15 mouse cellular contexts compared by ENCODE assay signal in genomic region chr1:72188142-72188738, GRCm38 (mm10). TPM values are rescaled to one million over a fixed set of nuclear protein-coding genes. Genes with fewer than 3 reads are reported as not detected.
DNase-seq lines count a peak whose midpoint lies in the region; ATAC-seq and TF ChIP-seq lines count a peak whose summit lies in the region.
"Had no signal": no experiment of that assay in that cellular context is flagged by ENCODE, and none has a peak within 500 bp of the region (broad histone marks: within the 10 kb centered on the region; RNA-seq: fewer than 3 reads in every experiment).

No protein-coding gene starts in this region.

- no peak overlapping the region for H3K27ac ChIP-seq in embryonic facial prominence, embryonic 13.5 days
- no peak overlapping the region for H3K27ac ChIP-seq in embryonic facial prominence, embryonic 10.5 days (replicated peaks)
- H3K27ac ChIP-seq in kidney, embryonic 15.5 days, result no peak overlapping the region
- H3K27ac ChIP-seq in cortical plate, adult 2 months (ENCODE audit: insufficient read depth, low read length), result no peak overlapping the region
- no peak overlapping the region for H3K27ac ChIP-seq in limb, embryonic 15.5 days

- no peak overlapping the region for H3K9ac ChIP-seq in embryonic facial prominence, embryonic 13.5 days
- H3K9ac ChIP-seq in kidney, embryonic 15.5 days, result no peak overlapping the region
- no peak overlapping the region for H3K9ac ChIP-seq in limb, embryonic 15.5 days

- no peak for DNase-seq in embryonic facial prominence, embryonic 10.5 days (ENCODE audit: low spot score)
- no peak for DNase-seq in kidney, postnatal 14 days
- no peak for DNase-seq in heart, adult 18-20 months
- DNase-seq: cerebellum, adult 9-11 months; heart, postnatal 36 days; spleen, adult 18-20 months had no signal

- no peaks in the 10 kb centered on the region for H3K9me3 ChIP-seq in embryonic facial prominence, embryonic 13.5 days
- no peaks in the 10 kb centered on the region for H3K9me3 ChIP-seq in embryonic facial prominence, embryonic 10.5 days
- H3K9me3 ChIP-seq in kidney, embryonic 15.5 days (replicated peaks), result no peaks in the 10 kb centered on the region
- no peaks in the 10 kb centered on the region for H3K9me3 ChIP-seq in limb, embryonic 15.5 days

- peak overlapping the region; percentile 31 for H3K4me2 ChIP-seq in embryonic facial prominence, embryonic 13.5 days
- peak overlapping the region; percentile 36; the same call in 1 of the 2 replicates for H3K4me2 ChIP-seq in kidney, embryonic 15.5 days
- peak overlapping the region; percentile 24 for H3K4me2 ChIP-seq in limb, embryonic 15.5 days
- H3K4me2 ChIP-seq: liver, embryonic 11.5 days had no signal

- no peak for ATAC-seq in embryonic facial prominence, embryonic 13.5 days (ENCODE audit: insufficient number of reproducible peaks, insufficient read depth, low FRiP score, low TSS enrichment, low read depth)
- no peak for ATAC-seq in kidney, embryonic 15.5 days (replicated peaks; ENCODE audit: low FRiP score)
- ATAC-seq in limb, embryonic 15.5 days (ENCODE audit: insufficient number of reproducible peaks, low FRiP score, low TSS enrichment, low read depth), result no peak
- ATAC-seq in megakaryocyte, adult 5-6 weeks (ENCODE audit: poor library complexity, severe bottlenecking), result no peak
- ATAC-seq: intestine, postnatal 0 days; lung, postnatal 0 days had no signal

- no peaks in the 10 kb centered on the region for H3K36me3 ChIP-seq in embryonic facial prominence, embryonic 13.5 days
- no peaks in the 10 kb centered on the region for H3K36me3 ChIP-seq in embryonic facial prominence, embryonic 10.5 days (replicated peaks)
- no peaks in the 10 kb centered on the region for H3K36me3 ChIP-seq in kidney, embryonic 15.5 days
- no peaks in the 10 kb centered on the region for H3K36me3 ChIP-seq in limb, embryonic 15.5 days

- H3K4me1 ChIP-seq in embryonic facial prominence, embryonic 13.5 days, result peaks cover 18% of the 10 kb centered on the region
- peaks cover 6% of the 10 kb centered on the region for H3K4me1 ChIP-seq in embryonic facial prominence, embryonic 10.5 days
- peaks cover 13% of the 10 kb centered on the region for H3K4me1 ChIP-seq in kidney, embryonic 15.5 days
- H3K4me1 ChIP-seq in cortical plate, adult 2 months (ENCODE audit: control insufficient read depth, insufficient read depth, low read length), result no peaks in the 10 kb centered on the region
- peaks cover 9% of the 10 kb centered on the region for H3K4me1 ChIP-seq in limb, embryonic 15.5 days

- 54% methylated on average over 16 of the region's 16 CpGs for WGBS in embryonic facial prominence, embryonic 13.5 days
- 80% methylated on average over 16 of the region's 16 CpGs for WGBS in embryonic facial prominence, embryonic 10.5 days
- 32% methylated on average over 16 of the region's 16 CpGs for WGBS in kidney, embryonic 15.5 days
- WGBS in limb, embryonic 15.5 days, result 42% methylated on average over 16 of the region's 16 CpGs

- no peaks in the 10 kb centered on the region for H3K27me3 ChIP-seq in embryonic facial prominence, embryonic 13.5 days
- no peaks in the 10 kb centered on the region for H3K27me3 ChIP-seq in embryonic facial prominence, embryonic 10.5 days (replicated peaks; ENCODE audit: low read depth, poor library complexity, severe bottlenecking)
- no peaks in the 10 kb centered on the region for H3K27me3 ChIP-seq in kidney, embryonic 15.5 days
- no peaks in the 10 kb centered on the region for H3K27me3 ChIP-seq in limb, embryonic 15.5 days

- TF ChIP-seq CTCF in cortical plate, adult 2 months (IDR thresholded peaks at IDR 0.05; ENCODE audit: extremely low read depth, insufficient read depth, low read length), result no peak

- TF ChIP-seq POLR2A in cortical plate, adult 2 months (IDR thresholded peaks at IDR 0.05; ENCODE audit: extremely low read depth, insufficient read depth, low read length), result no peak

- no peak overlapping the region for H3K4me3 ChIP-seq in embryonic facial prominence, embryonic 13.5 days
- H3K4me3 ChIP-seq in embryonic facial prominence, embryonic 10.5 days, result no peak overlapping the region
- no peak overlapping the region for H3K4me3 ChIP-seq in kidney, embryonic 15.5 days (replicated peaks)
- H3K4me3 ChIP-seq in cortical plate, adult 2 months (ENCODE audit: insufficient read depth, low read length), result 0 out of 2 replicates have a peak overlapping the region, but pooled peaks have one; percentile 3
- peak overlapping the region; percentile 4; the same call in 1 of the 2 replicates for H3K4me3 ChIP-seq in limb, embryonic 15.5 days

RNA-seq across cellular contexts. Expression of gene Mreg, which starts 23.9 kb away (rescaled TPM):
- polyA plus RNA-seq in embryonic facial prominence, embryonic 13.5 days (2015; fragmentation: Nextera tagmentation; extraction: Ambion mirVana), result 3.9 and 4.2 TPM in 2 replicates
- polyA plus RNA-seq in embryonic facial prominence, embryonic 10.5 days (2016; fragmentation: Nextera tagmentation; extraction: Ambion mirVana), result 20.3 and 21.1 TPM in 2 replicates
- 5.4 and 5.7 TPM in 2 replicates for polyA plus RNA-seq in kidney, embryonic 15.5 days (2015; fragmentation: Nextera tagmentation; extraction: Ambion mirVana)
- polyA plus RNA-seq in cortical plate, adult 2 months (2012; rRNA removed), result 3.2 and 3.8 TPM in 2 replicates
- polyA plus RNA-seq in limb, embryonic 15.5 days (2015; fragmentation: Nextera tagmentation; extraction: Ambion mirVana), result 5.4 and 5.6 TPM in 2 replicates
- total RNA-seq in megakaryocyte, adult 5-6 weeks (2015), result 0.18 and 1.6 TPM in 2 replicates
- 0.37 and 1.1 TPM in 2 replicates for total RNA-seq in megakaryocyte, adult 5-6 weeks (2017)
- total RNA-seq in heart, adult 18-20 months (2021), result 10 to 100 TPM; 36.9 to 39.7 TPM
- total RNA-seq: megakaryocyte-erythroid progenitor cell, adult 5-6 weeks had no signal

Comparison
In these comparisons a context has a peak if more than half of its experiments do, and no peak if none do; other contexts are left out.
1. H3K4me3 ChIP-seq: peak in cortical plate, adult 2 months (single experiment) and limb, embryonic 15.5 days (single experiment); none in embryonic facial prominence, embryonic 13.5 days (single experiment), embryonic facial prominence, embryonic 10.5 days (single experiment) and kidney, embryonic 15.5 days (single experiment).
2. Peak in every context shown above with its lines, with median percentiles within 50 percentile points of each other: H3K4me2 ChIP-seq.